Mouse (Mus musculus): ENCODE measurements around the gene Dcaf8.

GRCm38 (mm10) chr1:172180881-172181280 lies 33.0 kb downstream of the Dcaf8 start:
- no peak for TF ChIP-seq CTCF (IDR thresholded peaks at IDR 0.05; ENCODE audit: low read depth)
- no peak for TF ChIP-seq EP300 (IDR thresholded peaks at IDR 0.05; ENCODE audit: low read depth)

Data from liver, postnatal 0 days (tissue).